ENCODE assay signal across 8 mouse cellular contexts in genomic region chr7:107708491-107709112, GRCm38 (mm10). TPM values are rescaled to one million over a fixed set of nuclear protein-coding genes. Genes with fewer than 3 reads are reported as not detected.
DNase-seq lines count a peak whose midpoint lies in the region; ATAC-seq and TF ChIP-seq lines count a peak whose summit lies in the region.

No protein-coding gene starts in this region.

- intact Hi-C loops in left cerebral cortex, postnatal 25 days (cut with DNase I), result loop anchor here (5.0 kb wide), 1 partner anchor 41 kb away; no protein-coding TSS in a partner anchor

- H3K36me3 ChIP-seq in intestine, postnatal 0 days (ENCODE audit: control insufficient read depth, insufficient read depth), result 0 out of 2 replicates have a peak, but pooled peaks cover 5% of the 10 kb centered on the region

- H3K9me3 ChIP-seq in intestine, postnatal 0 days (ENCODE audit: control insufficient read depth), result no peaks in the 10 kb centered on the region

- H3K9ac ChIP-seq in intestine, postnatal 0 days (ENCODE audit: low read depth, low read length), result no peak overlapping the region

- peak overlapping the region; percentile 28; the same call in 1 of the 2 replicates for H3K27ac ChIP-seq in intestine, postnatal 0 days (ENCODE audit: low read depth, low read length)

- 2% methylated on average over 10 of the region's 10 CpGs for WGBS in intestine, postnatal 0 days

- H3K4me2 ChIP-seq in intestine, postnatal 0 days (replicated peaks; ENCODE audit: low read depth), result peak overlapping the region; percentile 50

- H3K4me1 ChIP-seq in intestine, postnatal 0 days (replicated peaks; ENCODE audit: control insufficient read depth, insufficient read depth, low read length), result no peaks in the 10 kb centered on the region; the same call in 1 of the 2 replicates

- ATAC-seq in intestine, postnatal 0 days, result peak; percentile 93

- DNase-seq in adrenal gland, adult 18-20 months (ENCODE audit: low spot score in 2 of 2), result peak; percentile 44 to 48
- DNase-seq in embryo, embryonic 9.5 days (ENCODE audit: extremely low spot score), result peak; percentile 79
- DNase-seq in heart, adult 11 months, result peak; percentile 96
- DNase-seq in left cerebral cortex, postnatal 25 days (ENCODE audit: low spot score in 2 of 2), result peak; percentile 60 to 79
- DNase-seq in mesoderm, embryonic 11.5 days (ENCODE audit: low read depth, low spot score), result peak; percentile 80
- peak; percentile 68 for DNase-seq in right cerebral cortex, postnatal 25 days
- DNase-seq in adipocyte (ENCODE audit: low spot score), result no peak

- TF ChIP-seq CTCF in intestine, postnatal 0 days (IDR thresholded peaks at IDR 0.05; ENCODE audit: low read depth), result peak; percentile 85

- no peaks in the 10 kb centered on the region for H3K27me3 ChIP-seq in intestine, postnatal 0 days (replicated peaks; ENCODE audit: control insufficient read depth, insufficient read depth, low read length)

- peak overlapping the region; percentile 8; the same call in 1 of the 2 replicates for H3K4me3 ChIP-seq in intestine, postnatal 0 days (ENCODE audit: low read depth, low read length)

RNA-seq across cellular contexts. Expression of gene Cyb5r2, which starts 49.2 kb away (rescaled TPM):
- total RNA-seq in adrenal gland, adult 18-20 months (2021), result not detected
- polyA plus RNA-seq in intestine, postnatal 0 days (2015; fragmentation: Nextera tagmentation; extraction: Ambion mirVana), result 0.13 TPM in 1 of 2 replicates, not detected in the other
- total RNA-seq in left cerebral cortex, postnatal 25 days (2021), result not detected
